Mouse (Mus musculus) forebrain, embryonic 15.5 days (tissue): ENCODE results near the gene Zdhhc25. TPM values are rescaled to one million over a fixed set of nuclear protein-coding genes. Genes with fewer than 3 reads are reported as not detected.

Source experiments
- ATAC-seq: fragments of 200-750 bp; cut with Nextera tagmentation; replicated peaks from 2 replicates; pipeline ENCODE4 v1.8.0; 2017; ENCODE audit warnings: mild to moderate bottlenecking, moderate TSS enrichment, moderate library complexity
- H3K27ac ChIP-seq: fragments of 300-500 bp; sonication (generic); replicated peaks from 2 replicates; pipeline ENCODE4 v1.5.1; 2015; ENCODE audit warnings: mild to moderate bottlenecking, inconsistent platforms
- H3K27me3 ChIP-seq: fragments of 300-500 bp; sonication (generic); 2 replicates; pipeline ENCODE4 v1.6.1; 2015; ENCODE audit warnings: inconsistent platforms
- H3K36me3 ChIP-seq: fragments of 300-500 bp; sonication (generic); 2 replicates; pipeline ENCODE4 v1.6.1; 2015; ENCODE audit warnings: mild to moderate bottlenecking, inconsistent platforms
- H3K4me1 ChIP-seq: fragments of 300-500 bp; sonication (generic); 2 replicates; pipeline ENCODE4 v1.6.1; 2015; ENCODE audit warnings: inconsistent platforms
- H3K4me2 ChIP-seq: fragments of 300-500 bp; sonication (generic); replicated peaks from 2 replicates; pipeline ENCODE4 v1.6.1; 2015; ENCODE audit warnings: mild to moderate bottlenecking, inconsistent platforms
- H3K4me3 ChIP-seq: fragments of 300-500 bp; sonication (generic); 2 replicates; pipeline ENCODE4 v1.5.1; 2015; ENCODE audit warnings: mild to moderate bottlenecking, inconsistent platforms
- H3K9ac ChIP-seq: fragments of 300-500 bp; sonication (generic); replicated peaks from 2 replicates; pipeline ENCODE4 v1.6.1; 2015; ENCODE audit warnings: mild to moderate bottlenecking, inconsistent platforms
- H3K9me3 ChIP-seq: fragments of 300-500 bp; sonication (generic); 2 replicates; pipeline ENCODE4 v1.6.1; 2016; ENCODE audit warnings: inconsistent platforms
- WGBS: fragments of 180-500 bp; shearing (Covaris S2); methylation state at CpG from one replicate; pipeline ENCODE4 v1.1.7; 2015; ENCODE audit warnings: mixed read lengths; 5-methylcytosine and 5-hydroxymethylcytosine counted together
- polyA plus RNA-seq: library from polyadenylated mRNA; unstranded; fragments of >200 nt; fragmentation: Nextera tagmentation; extraction: Ambion mirVana; gene quantifications from 2 replicates; pipeline ENCODE4 v1.2.1, GENCODE M21; 2015

The Zdhhc25 gene
- polyA plus RNA-seq, 1 experiment from 2014 or later: not detected

DNA sequence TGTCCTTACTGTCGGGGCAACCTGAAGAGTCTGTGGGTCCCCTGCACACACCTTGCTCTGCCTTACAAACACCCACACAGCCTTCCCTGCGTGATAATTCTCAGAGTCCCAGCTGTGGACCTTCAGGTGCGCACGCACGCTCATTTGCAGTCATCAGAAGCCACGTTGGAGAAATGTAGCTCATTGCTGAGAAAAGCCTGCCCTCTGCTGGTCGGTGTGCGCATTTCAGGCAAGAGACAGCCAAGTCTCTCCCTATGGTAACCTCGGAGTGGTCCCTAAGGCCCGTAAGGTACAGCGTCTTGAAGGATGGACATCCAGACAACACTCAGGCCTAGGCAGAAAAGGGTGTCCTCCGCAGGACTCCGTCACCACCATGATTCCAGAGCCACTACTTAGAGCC, 50.9 kb downstream of the Zdhhc25 start:
- Histone ChIP-seq H3K9ac (no peak overlapping the region), H3K4me1 (no peaks in the 10 kb centered on the region), H3K4me2 (no peak overlapping the region; the same call in 1 of the 2 replicates), H3K9me3 (no peaks in the 10 kb centered on the region), H3K36me3 (no peaks in the 10 kb centered on the region), H3K27me3 (no peaks in the 10 kb centered on the region), H3K4me3 (no peak overlapping the region), H3K27ac (no peak overlapping the region)
- WGBS: 16% methylated on average over 13 of the region's 13 CpGs
- ATAC-seq: peak; percentile 64; the same call in 1 of the 2 replicates

Other genes with a start within 250 kb of the Zdhhc25 start
- gene Brd1, start 133.9 kb downstream of the Zdhhc25 start, polyA plus RNA-seq: 27.2 and 29.3 TPM in 2 replicates
- 22.0 and 23.0 TPM in 2 replicates for gene Zbed4, start 151.4 kb downstream of the Zdhhc25 start, polyA plus RNA-seq
- gene Alg12, start 219.0 kb downstream of the Zdhhc25 start, polyA plus RNA-seq: 7.8 and 8.5 TPM in 2 replicates
- 58.5 and 59.5 TPM in 2 replicates for gene Creld2, start 219.3 kb downstream of the Zdhhc25 start, polyA plus RNA-seq